Mouse (Mus musculus): ENCODE data around the gene Kctd17. TPM values are rescaled to one million over a fixed set of nuclear protein-coding genes. Genes with fewer than 3 reads are reported as not detected.

Kctd17 gene
- polyA plus RNA-seq (2014; fragmentation: Nextera tagmentation; extraction: Ambion mirVana): 51.8 and 53.9 TPM in 2 replicates

GRCm38 (mm10) chr15:78428391-78429138, at the start of gene Kctd17:
Gene Kctd17 (plus strand): TSS chr15:78428564.
- no peaks in the 10 kb centered on the region for H3K27me3 ChIP-seq (ENCODE audit: insufficient read depth, low read length)
- peak; percentile 89 for DNase-seq

GRCm38 (mm10) chr15:78380208-78380607, 48.2 kb upstream of the Kctd17 start:
- Histone ChIP-seq H3K9ac (no peak overlapping the region), H3K4me2 (no peak overlapping the region), H3K4me1 (ENCODE audit: insufficient read depth) (no peaks in the 10 kb centered on the region), H3K4me3 (ENCODE audit: low read depth, low read length) (no peak overlapping the region), H3K36me3 (ENCODE audit: insufficient read depth) (no peaks in the 10 kb centered on the region), H3K9me3 (ENCODE audit: low read depth, low read length) (no peaks in the 10 kb centered on the region), H3K27me3 (ENCODE audit: insufficient read depth, low read length) (no peaks in the 10 kb centered on the region), H3K27ac (ENCODE audit: low read depth) (no peak overlapping the region)
- DNase-seq (no peak), ATAC-seq (ENCODE audit: insufficient read depth) (no peak)
- 72% methylated on average over 2 of the region's 2 CpGs for WGBS
- no peak for TF ChIP-seq CTCF (IDR thresholded peaks at IDR 0.05; ENCODE audit: low read depth)

More at GRCm38 (mm10) chr15:78428391-78429138, at the start of gene Kctd17:
- H3K9me3 ChIP-seq (ENCODE audit: low read depth, low read length): no peaks in the 10 kb centered on the region
- no peak for TF ChIP-seq CTCF (IDR thresholded peaks at IDR 0.05; ENCODE audit: low read depth)
- H3K27ac ChIP-seq (ENCODE audit: low read depth): peak within 1 kb of the TSS; percentile 56
- peaks cover 6% of the 10 kb centered on the region; the same call in 1 of the 2 replicates for H3K4me1 ChIP-seq (ENCODE audit: insufficient read depth)
- peak within 1 kb of the TSS; percentile 81 for H3K4me2 ChIP-seq
- H3K36me3 ChIP-seq (ENCODE audit: insufficient read depth): peaks cover 22% of the 10 kb centered on the region; the same call in 1 of the 2 replicates
- H3K4me3 ChIP-seq (ENCODE audit: low read depth, low read length): peak within 1 kb of the TSS; percentile 74
- WGBS: 1% methylated on average over 50 of the region's 52 CpGs
- H3K9ac ChIP-seq: peak within 1 kb of the TSS; percentile 51
- peak; percentile 91 for ATAC-seq (ENCODE audit: insufficient read depth)

GRCm38 (mm10) chr15:78380741-78381140, 47.6 kb upstream of the Kctd17 start:
- no peak for DNase-seq
- no peak overlapping the region for H3K27ac ChIP-seq (ENCODE audit: low read depth)

GRCm38 (mm10) chr15:78382115-78382514, 46.2 kb upstream of the Kctd17 start:
- Histone ChIP-seq H3K36me3 (ENCODE audit: insufficient read depth) (no peaks in the 10 kb centered on the region), H3K4me3 (ENCODE audit: low read depth, low read length) (no peak overlapping the region), H3K27ac (ENCODE audit: low read depth) (no peak overlapping the region), H3K27me3 (ENCODE audit: insufficient read depth, low read length) (no peaks in the 10 kb centered on the region), H3K4me1 (ENCODE audit: insufficient read depth) (no peaks in the 10 kb centered on the region), H3K9me3 (ENCODE audit: low read depth, low read length) (no peaks in the 10 kb centered on the region), H3K4me2 (no peak overlapping the region), H3K9ac (no peak overlapping the region)
- DNase-seq (no peak), ATAC-seq (ENCODE audit: insufficient read depth) (no peak)
- WGBS: 86% methylated on average over 4 of the region's 4 CpGs
- TF ChIP-seq CTCF (IDR thresholded peaks at IDR 0.05; ENCODE audit: low read depth): no peak

More at GRCm38 (mm10) chr15:78380741-78381140, 47.6 kb upstream of the Kctd17 start:
- Histone ChIP-seq H3K4me2 (no peak overlapping the region), H3K4me1 (ENCODE audit: insufficient read depth) (no peaks in the 10 kb centered on the region), H3K4me3 (ENCODE audit: low read depth, low read length) (no peak overlapping the region), H3K36me3 (ENCODE audit: insufficient read depth) (no peaks in the 10 kb centered on the region), H3K27me3 (ENCODE audit: insufficient read depth, low read length) (no peaks in the 10 kb centered on the region), H3K9me3 (ENCODE audit: low read depth, low read length) (no peaks in the 10 kb centered on the region), H3K9ac (no peak overlapping the region)
- no peak for ATAC-seq (ENCODE audit: insufficient read depth)
- 43% methylated on average over 4 of the region's 4 CpGs for WGBS
- no peak for TF ChIP-seq CTCF (IDR thresholded peaks at IDR 0.05; ENCODE audit: low read depth)

- TF ChIP-seq CTCF (IDR thresholded peaks at IDR 0.05; ENCODE audit: low read depth): no peak
- no peak overlapping the region for H3K9ac ChIP-seq
- no peak overlapping the region for H3K4me2 ChIP-seq
- H3K4me3 ChIP-seq (ENCODE audit: low read depth, low read length): no peak overlapping the region
- no peaks in the 10 kb centered on the region for H3K36me3 ChIP-seq (ENCODE audit: insufficient read depth)
- no peaks in the 10 kb centered on the region for H3K27me3 ChIP-seq (ENCODE audit: insufficient read depth, low read length)
- H3K4me1 ChIP-seq (ENCODE audit: insufficient read depth): no peaks in the 10 kb centered on the region
- 80% methylated on average over 11 of the region's 11 CpGs for WGBS
- H3K9me3 ChIP-seq (ENCODE audit: low read depth, low read length): no peaks in the 10 kb centered on the region
- ATAC-seq (ENCODE audit: insufficient read depth): no peak
- peak; percentile 21 for DNase-seq
- H3K27ac ChIP-seq (ENCODE audit: low read depth): 0 out of 2 replicates have a peak overlapping the region, but pooled peaks have one; percentile 10
Observed at GRCm38 (mm10) chr15:78383450-78384219, 44.7 kb upstream of the Kctd17 start.

- H3K9ac ChIP-seq: no peak overlapping the region
- H3K27me3 ChIP-seq (ENCODE audit: insufficient read depth, low read length): no peaks in the 10 kb centered on the region
- no peaks in the 10 kb centered on the region for H3K36me3 ChIP-seq (ENCODE audit: insufficient read depth)
- TF ChIP-seq CTCF (IDR thresholded peaks at IDR 0.05; ENCODE audit: low read depth): no peak
- H3K27ac ChIP-seq (ENCODE audit: low read depth): 0 out of 2 replicates have a peak overlapping the region, but pooled peaks have one; percentile 10
- no peak overlapping the region for H3K4me3 ChIP-seq (ENCODE audit: low read depth, low read length)
- no peaks in the 10 kb centered on the region for H3K9me3 ChIP-seq (ENCODE audit: low read depth, low read length)
- H3K4me1 ChIP-seq (ENCODE audit: insufficient read depth): no peaks in the 10 kb centered on the region
- ATAC-seq (ENCODE audit: insufficient read depth) (no peak), DNase-seq (no peak)
- WGBS: 63% methylated on average over 7 of the region's 7 CpGs
- no peak overlapping the region for H3K4me2 ChIP-seq
Observed at GRCm38 (mm10) chr15:78384220-78385116, 43.9 kb upstream of the Kctd17 start.
